Mouse (Mus musculus) embryonic fibroblast, embryonic 13.5 days (primary cell): Measurements from ENCODE around the gene 1700066M21Rik. TPM values are rescaled to one million over a fixed set of nuclear protein-coding genes. Genes with fewer than 3 reads are reported as not detected.

ENCODE experiments used
- H3K27ac ChIP-seq: 2 replicates; pipeline ENCODE4 v1.5.1; 2012; ENCODE audit warnings: low read length, control low read depth, inconsistent platforms; ENCODE audit not compliant: insufficient read depth
- H3K4me1 ChIP-seq: 2 replicates; pipeline ENCODE4 v1.6.1; 2011; ENCODE audit warnings: low read length; ENCODE audit not compliant: control insufficient read depth, insufficient read depth
- H3K4me3 ChIP-seq: 2 replicates; pipeline ENCODE4 v1.5.1; 2011; ENCODE audit warnings: mild to moderate bottlenecking, control low read depth, low read length; ENCODE audit not compliant: insufficient read depth
- CTCF ChIP-seq: IDR thresholded peaks from 2 replicates; pipeline ENCODE4 v1.5.1; 2011; ENCODE audit warnings: mild to moderate bottlenecking, control low read depth, low read length, moderate library complexity, borderline replicate concordance; ENCODE audit not compliant: insufficient read depth
- POLR2A ChIP-seq: IDR thresholded peaks from 2 replicates; pipeline ENCODE4 v1.6.1; 2011; ENCODE audit warnings: low read depth, mild to moderate bottlenecking, control low read depth, low read length, moderate library complexity
- polyA plus RNA-seq: library from polyadenylated mRNA; stranded (reverse); fragments of >200 nt; gene quantifications from 2 replicates; pipeline ENCODE4 v1.2.4, GENCODE M21; 2011; ENCODE audit warnings: low read depth; ENCODE audit not compliant: missing spikeins, insufficient read length

Gene 1700066M21Rik
- 10.7 and 10.8 TPM in 2 replicates for polyA plus RNA-seq

- no peak within 1 kb of the TSS for H3K27ac ChIP-seq
- peak within 1 kb of the TSS; percentile 69 for H3K4me3 ChIP-seq
- TF ChIP-seq POLR2A (peak; percentile 93), CTCF (no peak)
- H3K4me1 ChIP-seq = no peaks in the 10 kb centered on the region
These were observed at the start of gene 1700066M21Rik for GRCm38 (mm10) chr1:57377376-57378341. Gene 1700066M21Rik (plus strand): TSS chr1:57377620.

DNA sequence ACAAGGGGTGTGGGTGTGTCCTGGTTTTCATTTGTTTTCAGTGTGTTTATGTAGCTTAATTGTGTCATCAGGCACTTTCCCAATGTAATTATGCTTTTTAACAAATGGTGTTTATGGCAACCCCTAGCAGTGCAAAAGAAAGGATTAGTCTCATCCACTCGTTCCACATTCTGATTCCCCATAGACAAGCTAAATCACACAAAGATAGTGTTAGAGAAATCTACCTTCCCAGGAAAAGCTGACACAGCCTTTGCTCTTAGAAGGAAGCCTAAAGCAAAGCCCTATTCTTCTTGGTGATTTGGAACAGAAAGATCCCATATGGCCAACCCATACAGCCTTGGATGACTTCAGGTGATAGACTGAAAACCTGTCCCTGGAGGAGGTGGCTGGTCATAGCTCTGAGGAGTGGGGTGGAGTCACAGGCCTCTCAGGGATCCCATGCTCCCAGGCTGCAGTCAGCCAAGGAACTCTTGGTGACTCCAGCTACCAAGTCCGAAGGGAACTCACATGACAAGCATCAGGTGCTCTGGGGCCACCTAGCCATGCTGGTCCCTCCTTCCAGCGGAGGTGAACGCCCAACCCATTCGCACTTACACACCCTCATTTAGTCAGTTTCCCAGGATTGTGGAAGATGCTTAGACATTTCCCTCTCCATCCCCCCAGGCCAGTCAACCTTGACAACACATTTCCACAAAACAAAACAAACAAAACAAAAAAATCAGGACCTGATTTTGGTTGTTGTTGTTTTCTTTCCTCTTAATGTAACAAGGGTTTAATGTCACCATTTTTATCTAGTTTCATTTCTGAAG, 47.9 kb upstream of the 1700066M21Rik start:
- no peak overlapping the region for H3K4me3 ChIP-seq
- H3K27ac ChIP-seq = no peak overlapping the region
- TF ChIP-seq CTCF = no peak
- no peaks in the 10 kb centered on the region for H3K4me1 ChIP-seq

DNA sequence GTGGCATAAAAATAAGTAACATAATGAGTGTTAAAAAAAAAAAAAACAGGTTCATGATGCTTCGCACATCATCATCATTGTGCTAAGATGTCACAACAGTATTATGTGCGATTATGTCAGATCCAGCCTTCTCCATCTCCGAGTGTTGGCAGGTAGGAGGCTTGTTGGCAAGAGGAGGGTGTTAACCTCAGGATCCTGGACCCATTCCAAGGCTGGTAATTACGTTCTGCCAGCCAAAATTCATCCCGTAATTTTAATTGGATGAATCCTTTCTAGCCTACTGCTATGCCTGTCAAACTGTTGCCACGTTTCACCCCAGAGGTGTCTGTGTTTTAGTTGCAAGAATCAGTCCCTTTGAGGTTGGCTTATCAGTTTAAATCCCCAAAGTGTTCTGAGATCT, 47.2 kb upstream of the 1700066M21Rik start:
- H3K27ac ChIP-seq = no peak overlapping the region
- TF ChIP-seq POLR2A = no peak
- TF ChIP-seq CTCF = no peak
- H3K4me3 ChIP-seq = no peak overlapping the region
- no peaks in the 10 kb centered on the region for H3K4me1 ChIP-seq

GRCm38 (mm10) chr1:57332040-57332439, 45.4 kb upstream of the 1700066M21Rik start:
- TF ChIP-seq POLR2A (no peak), CTCF (no peak)
- Histone ChIP-seq H3K4me1 (no peaks in the 10 kb centered on the region), H3K4me3 (no peak overlapping the region), H3K27ac (no peak overlapping the region)

DNA sequence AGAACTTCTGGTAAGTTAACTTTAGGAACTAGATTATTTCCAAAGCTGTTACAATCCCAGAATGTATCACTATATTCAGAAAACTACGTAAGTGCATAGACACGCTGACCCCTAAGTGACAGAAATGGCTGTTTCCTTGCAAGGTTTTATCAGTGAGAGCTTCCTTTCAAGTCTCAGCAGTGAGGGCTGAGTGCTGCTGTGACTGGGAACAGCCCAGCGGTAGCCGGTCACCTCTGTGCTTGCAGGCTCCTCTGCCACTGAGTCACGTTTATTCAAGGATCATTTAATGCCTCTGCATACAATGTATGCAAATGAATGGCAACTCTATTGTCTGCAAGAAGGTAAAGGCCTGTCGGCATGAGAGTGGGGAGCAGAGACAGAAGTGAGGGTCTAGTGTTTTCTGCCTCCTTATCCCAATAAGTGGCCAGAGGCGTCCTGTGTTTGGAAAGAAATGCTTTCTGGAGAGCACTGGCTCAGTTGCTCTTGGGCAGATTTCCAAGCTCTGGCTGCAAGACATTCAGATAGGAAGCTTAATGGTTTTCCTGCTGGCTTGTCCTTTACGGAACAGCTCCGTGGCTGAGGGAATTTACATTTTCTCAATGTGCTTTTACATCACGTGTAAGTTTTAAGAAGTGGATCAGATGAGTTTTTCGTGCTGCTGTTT, 43.7 kb upstream of the 1700066M21Rik start:
- no peak overlapping the region for H3K4me3 ChIP-seq
- no peaks in the 10 kb centered on the region for H3K4me1 ChIP-seq
- no peak overlapping the region for H3K27ac ChIP-seq
- TF ChIP-seq POLR2A (no peak), CTCF (no peak)

DNA sequence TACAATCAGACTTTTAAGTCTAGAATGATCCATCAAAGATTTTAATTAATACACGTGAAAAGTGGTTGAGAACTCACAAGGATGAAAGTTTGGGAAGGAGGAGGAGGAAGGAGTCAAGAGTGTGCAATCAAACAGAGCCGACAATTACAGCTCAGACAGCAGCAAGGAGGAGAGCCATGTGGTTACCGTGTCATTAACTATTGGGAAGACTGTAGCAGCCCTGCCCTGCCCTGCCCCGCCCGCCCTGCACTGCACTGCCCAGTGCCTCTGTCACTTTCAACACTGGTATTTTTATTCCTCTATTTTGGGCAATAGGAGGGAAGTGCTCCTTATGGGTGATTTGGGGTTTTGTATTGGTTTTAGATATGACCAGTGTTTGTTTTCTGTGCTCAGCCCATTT, 42.2 kb upstream of the 1700066M21Rik start:
- TF ChIP-seq CTCF = no peak
- TF ChIP-seq POLR2A = no peak
- Histone ChIP-seq H3K27ac (no peak overlapping the region), H3K4me3 (no peak overlapping the region), H3K4me1 (no peaks in the 10 kb centered on the region)

DNA sequence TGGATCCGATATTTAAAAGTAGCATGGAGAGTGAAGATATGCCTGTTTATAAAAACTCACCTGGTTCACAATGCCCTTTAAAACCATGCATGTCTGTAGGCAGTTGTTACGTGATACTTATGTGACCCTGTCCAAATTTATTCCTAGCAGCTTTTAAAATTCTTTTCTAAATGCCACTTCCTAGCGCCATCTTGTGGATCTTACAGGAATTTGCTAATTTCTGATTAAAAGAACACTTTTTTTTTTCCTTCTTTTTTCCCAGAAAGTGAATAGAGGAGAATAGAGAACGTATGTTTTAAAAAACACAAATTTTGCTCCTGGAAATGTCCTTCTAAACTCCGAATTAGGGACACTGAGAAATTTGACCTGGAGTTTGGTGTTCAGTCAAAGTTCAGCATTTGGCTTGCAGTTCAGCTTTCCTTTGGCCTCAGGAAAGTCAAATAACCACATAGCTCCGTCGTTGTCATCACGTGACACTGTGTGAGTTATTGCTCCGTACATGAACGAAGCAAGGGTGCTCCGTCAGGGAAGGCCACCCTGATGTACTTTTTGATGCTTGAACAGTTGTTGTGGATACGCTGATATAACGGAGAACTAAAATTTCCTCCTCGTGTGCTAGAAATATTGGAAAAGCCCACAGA, 38.1 kb upstream of the 1700066M21Rik start:
- TF ChIP-seq POLR2A (no peak), CTCF (no peak)
- H3K4me1 ChIP-seq = no peaks in the 10 kb centered on the region
- H3K4me3 ChIP-seq = no peak overlapping the region
- H3K27ac ChIP-seq = no peak overlapping the region

- TF ChIP-seq POLR2A = no peak
- no peak for TF ChIP-seq CTCF
- Histone ChIP-seq H3K4me3 (no peak overlapping the region), H3K4me1 (no peaks in the 10 kb centered on the region), H3K27ac (no peak overlapping the region)
These were observed 36.2 kb upstream of the 1700066M21Rik start for GRCm38 (mm10) chr1:57341197-57341596.

DNA sequence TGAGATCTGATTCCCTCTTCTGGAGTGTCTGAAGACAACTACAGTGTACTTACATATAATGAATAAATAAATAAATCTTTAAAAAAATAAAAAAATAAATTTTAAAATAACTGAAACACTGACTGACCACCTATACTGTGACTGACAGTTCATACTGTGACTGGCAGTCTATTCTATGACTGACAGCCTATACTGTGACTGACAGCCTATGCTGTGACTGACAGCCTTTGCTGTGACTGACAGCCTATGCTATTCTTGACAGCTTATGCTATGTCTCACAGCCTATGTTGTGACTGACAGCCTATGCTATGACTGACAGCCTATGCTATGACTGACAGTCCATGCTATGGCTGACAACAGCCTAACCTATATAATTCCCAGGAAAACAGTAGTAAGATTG, 29.9 kb upstream of the 1700066M21Rik start:
- no peak for TF ChIP-seq POLR2A
- no peak for TF ChIP-seq CTCF
- no peak overlapping the region for H3K27ac ChIP-seq
- no peaks in the 10 kb centered on the region for H3K4me1 ChIP-seq
- no peak overlapping the region for H3K4me3 ChIP-seq
